Mouse (Mus musculus): ENCODE measurements around the gene Tspan14.

GRCm38 (mm10) chr14:40999904-41000645 is 33.5 kb upstream of the Tspan14 start:
- TF ChIP-seq FLI1 (IDR thresholded peaks at IDR 0.05; ENCODE audit: low read length) (no peak), GATA1 (IDR thresholded peaks at IDR 0.05; ENCODE audit: borderline replicate concordance, low read length) (no peak)

Measured in megakaryocyte, embryonic 14.5 days (primary cell).